Mouse (Mus musculus) brain, embryonic 14.5 days (tissue): ENCODE results near the gene Ms4a6d.

Experiments
- CTCF ChIP-seq: fragments of 200-500 bp; IDR thresholded peaks from 2 replicates; pipeline ENCODE4 v1.5.1; 2012; ENCODE audit warnings: inconsistent platforms, mild to moderate bottlenecking, moderate library complexity, borderline replicate concordance; ENCODE audit not compliant: insufficient read depth, insufficient read length; ENCODE audit errors: extremely low read depth
- POLR2A ChIP-seq: fragments of 200-500 bp; IDR thresholded peaks from 2 replicates; pipeline ENCODE4 v1.6.1; 2012; ENCODE audit warnings: mild to moderate bottlenecking, inconsistent platforms, borderline replicate concordance; ENCODE audit not compliant: poor library complexity, insufficient read depth, insufficient read length, severe bottlenecking; ENCODE audit errors: extremely low read depth

DNA sequence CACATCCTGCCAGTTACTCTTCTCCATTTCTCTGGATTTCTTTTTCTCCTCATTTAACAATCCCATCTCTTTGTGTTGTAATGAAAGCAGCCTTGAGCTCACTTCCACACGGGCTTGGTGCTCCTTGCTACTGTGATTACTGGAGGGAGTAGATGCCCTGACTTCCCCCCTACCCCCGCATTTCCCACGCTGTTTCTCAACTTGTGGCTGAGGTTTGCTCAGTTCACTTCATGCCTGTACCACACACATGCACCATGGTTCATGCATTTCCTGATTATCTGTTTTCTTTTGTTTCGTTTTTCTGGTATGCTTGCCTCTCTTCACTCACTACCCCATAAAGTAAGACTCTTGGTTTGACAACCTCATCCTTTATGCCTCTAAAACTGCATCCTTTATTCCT is 15.4 kb downstream of the Ms4a6d start:
- TF ChIP-seq CTCF = no peak
- TF ChIP-seq POLR2A = no peak
